19 mouse cellular contexts compared by ENCODE assay signal in genomic region chr2:145663899-145664298, GRCm38 (mm10). TPM values are rescaled to one million over a fixed set of nuclear protein-coding genes. Genes with fewer than 3 reads are reported as not detected.
DNase-seq lines count a peak whose midpoint lies in the region; ATAC-seq and TF ChIP-seq lines count a peak whose summit lies in the region.
"Had no signal": no experiment of that assay in that cellular context is flagged by ENCODE, and none has a peak within 500 bp of the region (broad histone marks: within the 10 kb centered on the region; RNA-seq: fewer than 3 reads in every experiment).

No protein-coding gene starts in this region.

- DNase-seq in kidney, adult 9 months = peak; percentile 26
- DNase-seq in kidney, postnatal 14 days = no peak
- DNase-seq in kidney, postnatal 0 days (ENCODE audit: low spot score) = no peak
- DNase-seq in kidney, adult 11 months = no peak
- DNase-seq in liver, postnatal 0 days = no peak
- peak; percentile 44 for DNase-seq in yolk sac, embryonic 10.5 days (ENCODE audit: low spot score)
- DNase-seq: adrenal gland, adult 2 months; adrenal gland, postnatal 25 days; cerebellum, adult 18-20 months; cerebellum, adult 9-11 months; cerebellum, postnatal 36 days; gastrocnemius, postnatal 36 days; heart, adult 18-20 months; heart, postnatal 14 days had no signal

- TF ChIP-seq CTCF in kidney, postnatal 0 days (IDR thresholded peaks at IDR 0.05; ENCODE audit: low read depth) = no peak
- no peak for TF ChIP-seq CTCF in liver, postnatal 0 days (IDR thresholded peaks at IDR 0.05; ENCODE audit: low read depth)

- H3K36me3 ChIP-seq in kidney, postnatal 0 days (ENCODE audit: insufficient read depth, low read length) = no peaks in the 10 kb centered on the region
- H3K36me3 ChIP-seq in liver, postnatal 0 days (replicated peaks; ENCODE audit: insufficient read depth, low read length) = no peaks in the 10 kb centered on the region
- H3K36me3 ChIP-seq: embryonic facial prominence, embryonic 10.5 days; forebrain, embryonic 15.5 days; heart, embryonic 15.5 days; hindbrain, embryonic 13.5 days had no signal

- no peak overlapping the region for H3K9ac ChIP-seq in kidney, postnatal 0 days (ENCODE audit: low read depth, low read length)
- H3K9ac ChIP-seq in liver, postnatal 0 days (replicated peaks) = no peak overlapping the region
- H3K9ac ChIP-seq: forebrain, embryonic 15.5 days; heart, embryonic 15.5 days; hindbrain, embryonic 13.5 days had no signal

- no peaks in the 10 kb centered on the region for H3K9me3 ChIP-seq in kidney, postnatal 0 days (replicated peaks; ENCODE audit: low read length)
- no peaks in the 10 kb centered on the region for H3K9me3 ChIP-seq in liver, postnatal 0 days (ENCODE audit: low read length)
- H3K9me3 ChIP-seq: embryonic facial prominence, embryonic 10.5 days; forebrain, embryonic 15.5 days; heart, embryonic 15.5 days; hindbrain, embryonic 13.5 days had no signal

- no peak overlapping the region for H3K4me3 ChIP-seq in kidney, postnatal 0 days (replicated peaks; ENCODE audit: low read depth, low read length)
- H3K4me3 ChIP-seq in liver, postnatal 0 days (ENCODE audit: low read depth, low read length) = no peak overlapping the region
- H3K4me3 ChIP-seq: embryonic facial prominence, embryonic 10.5 days; forebrain, embryonic 15.5 days; heart, embryonic 15.5 days; hindbrain, embryonic 13.5 days had no signal

- H3K4me2 ChIP-seq in kidney, postnatal 0 days (ENCODE audit: low read length) = no peak overlapping the region
- no peak overlapping the region for H3K4me2 ChIP-seq in liver, postnatal 0 days (ENCODE audit: low read depth, low read length)
- H3K4me2 ChIP-seq: forebrain, embryonic 15.5 days; heart, embryonic 11.5 days; heart, embryonic 15.5 days; hindbrain, embryonic 13.5 days had no signal

- 63% methylated on average over 7 of the region's 7 CpGs for WGBS in kidney, postnatal 0 days
- WGBS in liver, postnatal 0 days (ENCODE audit: insufficient replicate concordance) = 65% methylated on average over 7 of the region's 7 CpGs

- no peaks in the 10 kb centered on the region for H3K4me1 ChIP-seq in kidney, postnatal 0 days (replicated peaks; ENCODE audit: insufficient read depth, low read length)
- H3K4me1 ChIP-seq in liver, postnatal 0 days (ENCODE audit: insufficient read depth) = 0 out of 2 replicates have a peak, but pooled peaks cover 6% of the 10 kb centered on the region
- H3K4me1 ChIP-seq: embryonic facial prominence, embryonic 10.5 days; forebrain, embryonic 15.5 days; hindbrain, embryonic 13.5 days had no signal

- TF ChIP-seq EP300 in liver, postnatal 0 days (IDR thresholded peaks at IDR 0.05; ENCODE audit: low read depth) = no peak

- H3K27ac ChIP-seq in kidney, postnatal 0 days = peak overlapping the region; percentile 81
- H3K27ac ChIP-seq in liver, postnatal 0 days (ENCODE audit: low read depth) = no peak overlapping the region; the same call in 1 of the 2 replicates
- H3K27ac ChIP-seq: embryonic facial prominence, embryonic 10.5 days; forebrain, embryonic 15.5 days; heart, embryonic 15.5 days; hindbrain, embryonic 13.5 days had no signal

- ATAC-seq in kidney, postnatal 0 days (replicated peaks; ENCODE audit: low FRiP score, low read depth) = peak; percentile 57
- ATAC-seq in liver, postnatal 0 days = peak; percentile 48; the same call in 1 of the 2 replicates
- ATAC-seq: forebrain, embryonic 15.5 days had no signal

- H3K27me3 ChIP-seq in kidney, postnatal 0 days (ENCODE audit: insufficient read depth, low read length) = no peaks in the 10 kb centered on the region
- H3K27me3 ChIP-seq in liver, postnatal 0 days (ENCODE audit: insufficient read depth, low read length) = no peaks in the 10 kb centered on the region
- H3K27me3 ChIP-seq: forebrain, embryonic 15.5 days; heart, embryonic 15.5 days; hindbrain, embryonic 13.5 days had no signal

RNA-seq across cellular contexts. Expression of gene Rin2, which starts 11.1 kb away (rescaled TPM):
- polyA plus RNA-seq in kidney, postnatal 0 days (2015; fragmentation: Nextera tagmentation; extraction: Ambion mirVana) = 23.8 and 24.0 TPM in 2 replicates
- polyA plus RNA-seq in liver, postnatal 0 days (2015; fragmentation: Nextera tagmentation; extraction: Ambion mirVana) = 3.8 and 5.0 TPM in 2 replicates

Comparison
In these comparisons a context has a peak if more than half of its experiments do, and no peak if none do; other contexts are left out.
1. DNase-seq: peak in kidney, adult 9 months (single experiment) and yolk sac, embryonic 10.5 days (single experiment); none in kidney, postnatal 14 days (single experiment), kidney, postnatal 0 days (single experiment), kidney, adult 11 months (single experiment) and liver, postnatal 0 days (single experiment).